Mouse (Mus musculus) testis, adult 2 months (tissue): ENCODE results near the gene Pllp.

Source experiments
- CTCF ChIP-seq: fragments of 200-500 bp; IDR thresholded peaks from 2 replicates; pipeline ENCODE4 v1.5.1; 2012; ENCODE audit warnings: low read depth, mild to moderate bottlenecking, inconsistent platforms, low read length, moderate library complexity; ENCODE audit not compliant: control insufficient read depth, insufficient read depth, insufficient replicate concordance
- POLR2A ChIP-seq: fragments of 200-500 bp; IDR thresholded peaks from 2 replicates; pipeline ENCODE4 v1.6.1; 2012; ENCODE audit warnings: low read depth, mild to moderate bottlenecking, inconsistent platforms, low read length, moderate library complexity; ENCODE audit not compliant: control insufficient read depth

GRCm38 (mm10) chr8:94706732-94707395 lies 10.8 kb upstream of the Pllp start:
- TF ChIP-seq CTCF (no peak), POLR2A (no peak)
